Mouse (Mus musculus): Measurements from ENCODE around the gene 2310009B15Rik.

- TF ChIP-seq CTCF (IDR thresholded peaks at IDR 0.05; ENCODE audit: low read depth, low read length), result no peak
- TF ChIP-seq EP300 (IDR thresholded peaks at IDR 0.05; ENCODE audit: insufficient read depth, low read depth, low read length), result no peak
Observed at GRCm38 (mm10) chr1:138839809-138840430, 16.7 kb downstream of the 2310009B15Rik start.

All from ES-Bruce4 (cell line).